Mouse (Mus musculus) CD4-positive, CD25-positive, alpha-beta regulatory T cell, adult 4 months (primary cell): Measurements from ENCODE around the gene Camta1. TPM values are rescaled to one million over a fixed set of nuclear protein-coding genes. Genes with fewer than 3 reads are reported as not detected.
"Not testable (repeated sequence)": the region's sequence is repeated elsewhere in the genome, so short reads cannot be mapped to it uniquely, and the experiment has no call there.

ENCODE experiments used
- ATAC-seq: one replicate; pipeline ENCODE4 v1.8.0; 2017
- polyA plus RNA-seq, 2 experiments: library from polyadenylated mRNA; unstranded; fragments of 100-300 nt; shearing (Covaris generic); gene quantifications; one replicate each; pipeline ENCODE4 v1.2.1; 2017

Gene Camta1
- polyA plus RNA-seq, 2 experiments from 2014 or later = 32.6 to 41.5 TPM

DNA sequence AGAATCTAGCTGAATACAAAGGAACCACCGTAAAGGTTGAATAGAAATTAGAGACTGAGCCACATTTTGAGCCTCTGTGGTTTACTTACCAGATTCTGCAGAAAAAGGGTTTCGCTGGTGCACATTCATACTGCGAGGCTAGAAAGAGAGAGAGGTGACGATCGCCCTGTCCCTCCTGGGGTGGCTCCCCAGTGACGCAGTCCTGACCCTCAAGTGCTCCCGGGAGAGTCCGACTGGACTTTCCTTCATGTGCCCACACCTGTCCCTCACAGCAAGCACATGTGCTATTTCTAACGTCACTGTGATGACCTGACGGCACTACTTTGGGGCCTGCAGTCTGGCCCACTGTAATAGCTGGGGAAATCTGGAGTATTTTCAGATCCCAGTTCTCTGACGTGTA lies 823.9 kb downstream of the Camta1 start:
- no peak for ATAC-seq

- no peak for ATAC-seq
These were observed 825.2 kb downstream of the Camta1 start for GRCm38 (mm10) chr4:151036521-151036920.

DNA sequence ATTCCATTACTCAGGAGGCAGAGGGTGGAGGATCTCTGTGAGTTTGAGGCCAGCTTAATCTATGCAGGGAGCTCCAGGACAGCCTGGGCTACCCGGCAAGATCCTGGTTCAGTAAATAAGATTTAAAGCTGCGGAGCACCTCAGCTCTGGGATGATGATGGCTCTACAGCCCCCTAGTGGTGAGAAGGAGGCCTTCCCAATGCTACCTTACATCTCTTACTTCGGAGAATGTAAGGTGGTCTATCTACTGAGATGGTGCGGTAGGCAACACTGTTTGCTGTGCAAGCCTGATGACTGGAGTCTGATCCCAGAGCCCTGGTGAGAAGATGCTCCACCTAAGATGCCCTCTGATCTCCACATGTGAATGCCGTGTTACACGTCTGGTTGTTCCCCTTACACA lies 834.7 kb downstream of the Camta1 start:
- no peak for ATAC-seq

DNA sequence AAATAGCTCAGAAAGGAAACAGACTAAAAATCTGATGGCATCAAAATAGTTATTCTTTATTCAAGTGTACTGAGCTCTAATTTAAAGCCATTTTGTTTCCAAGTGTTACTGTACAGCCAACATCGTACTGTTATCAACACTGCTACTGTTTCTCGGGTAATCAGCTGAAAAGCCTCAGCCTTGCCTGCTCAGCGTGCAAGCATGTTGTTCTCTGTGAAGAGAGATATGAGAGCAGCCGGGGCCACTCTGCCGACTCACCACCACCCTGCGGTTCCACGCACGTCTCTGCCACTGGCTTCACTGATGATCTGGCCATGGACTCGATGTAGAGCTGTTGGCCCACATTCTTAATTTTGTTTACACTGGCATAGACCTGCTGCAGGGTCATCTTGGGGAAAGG lies 837.5 kb downstream of the Camta1 start:
- ATAC-seq = no peak

- not testable (repeated sequence) for ATAC-seq
These were observed 844.3 kb downstream of the Camta1 start for GRCm38 (mm10) chr4:151017356-151017755.

DNA sequence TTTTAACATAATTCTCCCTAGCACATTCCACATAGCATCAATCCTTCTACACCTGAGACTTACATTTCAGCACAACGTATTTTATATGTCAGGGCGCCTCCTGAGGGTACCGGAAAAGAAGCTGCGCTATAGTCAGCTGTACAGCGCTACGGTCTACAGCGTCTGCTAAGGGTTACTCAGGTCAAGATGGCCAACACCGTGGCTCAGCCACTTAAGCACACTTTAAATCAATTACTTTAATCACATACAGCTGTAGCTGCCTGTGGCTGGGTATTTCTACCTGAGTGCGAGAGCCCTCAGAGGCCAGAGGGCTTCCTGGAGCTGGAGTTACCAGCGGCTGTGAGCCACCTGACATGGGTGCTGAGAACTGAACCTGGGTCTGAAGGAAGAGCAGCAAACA lies 845.7 kb downstream of the Camta1 start:
- ATAC-seq = no peak

DNA sequence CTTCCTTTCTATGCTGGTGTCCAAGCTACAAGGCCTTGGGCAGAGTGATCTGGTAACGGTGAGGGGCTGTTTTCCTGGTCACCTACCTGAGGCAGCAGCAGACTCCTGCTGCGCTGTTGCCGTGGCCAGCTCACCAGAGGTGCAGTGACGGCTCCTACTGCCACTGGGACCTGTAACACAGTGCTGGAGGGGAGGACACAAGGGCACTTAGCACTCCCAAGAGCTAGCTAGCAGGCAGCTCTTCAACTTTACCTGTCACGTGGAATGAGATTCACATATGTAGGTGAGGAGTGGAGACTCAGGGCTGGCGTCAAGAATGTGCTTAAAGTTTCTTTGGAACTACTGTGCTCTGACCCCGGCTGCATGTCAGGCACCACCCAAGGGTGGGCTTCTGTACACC lies 851.4 kb downstream of the Camta1 start:
- ATAC-seq = no peak

DNA sequence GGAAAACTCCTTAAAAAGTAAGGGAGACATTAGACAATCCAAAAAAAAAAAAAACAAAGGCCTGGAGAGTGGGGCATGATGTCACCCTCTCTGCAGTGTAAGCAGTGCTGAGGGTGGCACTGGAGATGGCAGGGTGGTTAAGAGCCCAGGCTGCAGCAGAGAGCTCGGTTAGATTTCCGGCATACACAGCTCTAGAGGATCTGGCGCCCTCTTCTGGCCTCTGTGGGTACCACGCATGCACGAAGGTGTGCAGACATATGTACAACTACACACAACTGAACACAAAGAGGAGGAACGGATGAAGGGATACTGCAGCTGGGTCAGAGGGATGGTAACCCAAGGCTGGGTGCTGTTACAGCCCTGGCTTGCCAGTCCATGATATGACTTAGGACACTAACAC lies 854.7 kb downstream of the Camta1 start:
- no peak for ATAC-seq

DNA sequence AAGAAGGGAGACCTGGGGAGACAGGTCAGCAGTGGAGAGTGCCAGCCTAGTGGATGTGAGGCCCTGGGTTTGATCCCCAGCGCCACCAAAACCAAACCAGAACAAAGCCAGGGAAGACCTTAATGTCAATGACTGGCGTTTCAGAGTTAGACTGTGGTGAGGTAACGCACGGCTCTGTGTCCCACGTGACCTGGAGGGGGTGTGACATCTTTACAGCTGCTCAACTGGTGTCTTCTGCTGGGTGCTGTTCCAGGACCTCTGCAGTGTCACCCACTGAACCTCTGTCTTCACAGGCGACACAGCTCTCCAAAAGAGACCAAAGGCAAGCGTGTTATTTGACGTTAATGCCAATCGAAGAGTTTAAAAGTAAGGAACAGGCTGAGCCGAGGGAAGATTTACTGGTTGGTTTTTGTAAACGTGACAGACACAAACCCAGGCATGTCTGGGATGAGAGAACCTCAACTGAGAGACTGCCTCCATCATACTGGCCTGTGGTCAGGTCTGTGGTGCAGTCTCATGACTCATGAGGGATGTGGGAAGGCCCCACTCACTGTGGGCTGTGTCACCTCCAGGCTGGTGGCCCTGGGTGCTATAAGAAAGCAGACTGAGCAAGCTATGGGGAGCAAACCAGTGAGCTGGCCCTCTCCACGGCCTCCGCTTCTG lies 855.9 kb downstream of the Camta1 start:
- ATAC-seq = peak; percentile 69

DNA sequence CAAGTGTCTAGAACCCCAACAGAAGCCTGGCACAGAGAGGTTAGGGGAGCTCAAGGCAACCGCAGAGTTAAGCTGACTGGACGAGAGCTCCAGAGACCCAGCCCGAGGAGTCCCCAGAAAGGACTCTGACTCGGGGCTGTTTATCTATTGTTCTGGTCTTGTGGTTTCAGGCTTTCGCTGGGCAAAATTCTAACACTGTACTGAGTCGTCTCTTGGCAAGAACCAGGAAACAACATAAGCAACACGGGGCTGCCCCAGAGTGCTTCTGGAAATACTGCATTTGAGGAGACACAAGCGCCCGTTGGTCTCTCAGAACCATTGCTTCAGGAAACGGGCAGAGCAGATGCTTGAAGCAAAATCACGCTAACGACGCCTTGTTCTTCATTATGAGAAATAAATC lies 860.3 kb downstream of the Camta1 start:
- no peak for ATAC-seq

- no peak for ATAC-seq
These were observed 863.0 kb downstream of the Camta1 start for GRCm38 (mm10) chr4:150998626-150999025.

DNA sequence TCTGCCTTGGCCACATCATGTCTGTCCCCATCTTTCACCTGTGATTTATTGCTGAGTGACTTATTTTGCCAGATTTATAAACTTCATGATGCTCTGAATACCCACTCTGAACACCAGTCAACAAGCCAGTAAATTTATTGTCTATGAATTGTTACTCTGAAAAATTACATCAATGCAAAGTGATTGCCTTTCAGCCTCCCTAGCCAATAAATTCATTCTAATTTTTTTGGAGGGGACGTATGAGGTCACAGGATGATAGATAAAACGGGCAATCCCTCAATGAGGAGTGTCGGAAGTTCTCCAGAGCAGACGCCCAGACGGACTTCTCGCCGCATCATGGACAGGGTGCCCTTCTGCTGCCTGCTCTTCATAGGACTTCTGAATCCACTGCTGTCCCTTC lies 864.9 kb downstream of the Camta1 start, which contains the start of gene Uts2:
Gene Uts2 (plus strand): TSS at position 301 of the 400 bp plus-strand sequence.
- ATAC-seq = no peak

DNA sequence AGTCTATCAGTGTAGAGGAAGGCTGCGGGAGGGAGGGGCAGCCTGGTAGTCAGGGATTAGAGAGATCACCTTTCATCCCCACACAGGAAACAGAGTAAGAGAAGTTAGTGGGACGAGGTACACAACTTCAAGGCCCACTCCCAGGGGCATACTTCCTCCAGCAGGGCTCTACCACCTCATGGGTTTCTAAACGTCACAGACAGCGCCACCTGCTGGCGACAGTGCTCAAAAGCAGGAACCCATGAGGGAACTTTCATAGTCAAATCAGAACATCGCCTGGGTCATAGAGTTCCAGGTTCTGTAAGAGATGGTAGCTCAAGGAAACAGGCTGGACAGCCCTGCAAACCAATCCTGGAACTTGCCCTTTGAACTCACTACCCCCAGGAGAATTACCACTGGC lies 871.5 kb downstream of the Camta1 start:
- no peak for ATAC-seq

DNA sequence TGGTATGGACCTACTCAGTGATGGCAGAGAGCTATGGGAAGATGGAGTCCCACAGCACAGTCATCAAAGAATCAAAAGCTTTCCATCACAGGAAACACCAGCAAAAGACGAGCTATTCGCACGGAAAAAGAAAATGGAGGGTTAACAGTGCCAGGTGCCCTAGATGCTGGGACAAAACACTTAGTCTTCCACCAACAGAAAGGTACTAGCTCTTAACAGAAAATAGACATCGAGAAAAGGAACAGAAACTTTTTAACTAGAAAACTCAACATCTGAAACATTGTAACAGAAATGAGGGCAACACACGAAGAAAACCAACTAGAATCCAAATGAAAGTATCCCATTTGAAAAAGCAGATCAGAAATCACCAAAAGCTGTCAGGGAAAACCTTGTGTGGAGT lies 881.5 kb downstream of the Camta1 start:
- ATAC-seq = no peak

GRCm38 (mm10) chr4:150979455-150979854 lies 882.2 kb downstream of the Camta1 start:
- no peak for ATAC-seq

- ATAC-seq = no peak
These were observed 883.3 kb downstream of the Camta1 start for GRCm38 (mm10) chr4:150978156-150978910.

GRCm38 (mm10) chr4:150975145-150975544 lies 886.5 kb downstream of the Camta1 start:
- ATAC-seq = no peak

DNA sequence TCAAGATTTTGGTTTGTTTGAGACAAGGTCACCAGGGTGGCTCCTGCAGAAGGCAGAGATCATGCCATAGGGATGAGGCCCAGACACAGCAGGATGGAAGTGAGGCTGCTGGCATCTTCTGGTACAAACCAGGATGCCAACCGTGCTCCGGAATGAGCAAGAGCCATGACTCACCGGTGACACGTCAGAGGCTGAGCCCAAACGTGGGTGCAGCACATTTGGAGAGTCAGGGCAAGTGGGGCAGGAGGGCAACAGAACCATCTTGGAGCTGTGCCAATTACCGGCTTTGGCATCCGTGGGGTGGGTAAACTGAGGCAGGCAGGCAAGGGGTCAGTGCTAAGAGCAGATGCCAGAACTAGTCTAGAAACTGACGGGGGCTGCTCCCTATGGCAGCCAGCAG lies 888.4 kb downstream of the Camta1 start:
- no peak for ATAC-seq

- no peak for ATAC-seq
These were observed 892.7 kb downstream of the Camta1 start for GRCm38 (mm10) chr4:150968956-150969355.

- ATAC-seq = no peak
These were observed 895.1 kb downstream of the Camta1 start for GRCm38 (mm10) chr4:150966556-150966955.

GRCm38 (mm10) chr4:150965555-150965951 lies 896.1 kb downstream of the Camta1 start:
- no peak for ATAC-seq

GRCm38 (mm10) chr4:150964635-150965554 lies 896.8 kb downstream of the Camta1 start:
- peak; percentile 87 for ATAC-seq

DNA sequence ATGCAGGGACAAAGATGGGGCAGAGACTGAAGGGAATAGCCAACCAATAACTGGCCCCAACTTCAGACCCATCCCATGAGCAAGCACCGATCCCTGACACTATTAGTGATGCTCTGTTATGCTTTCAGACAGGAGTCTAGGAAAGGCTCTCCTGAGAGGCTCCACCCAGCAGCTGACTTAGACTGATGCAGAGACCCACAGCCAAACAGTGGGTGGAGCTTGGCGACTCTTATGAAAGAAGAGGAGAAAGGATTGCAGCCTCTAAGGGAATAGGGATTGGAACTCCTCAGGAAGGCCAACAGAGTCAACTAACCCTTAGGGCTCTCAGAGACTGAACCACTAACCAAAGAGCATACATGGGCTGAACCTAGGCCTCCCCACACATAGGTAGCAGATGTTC lies 898.0 kb downstream of the Camta1 start:
- no peak for ATAC-seq
